Mouse (Mus musculus) myocyte (in vitro differentiated cells): ENCODE measurements around the gene Ptprg. TPM values are rescaled to one million over a fixed set of nuclear protein-coding genes. Genes with fewer than 3 reads are reported as not detected.

ENCODE experiments used
- H3K27me3 ChIP-seq: one replicate; pipeline ENCODE4 v1.6.1; 2011; ENCODE audit not compliant: control insufficient read depth, insufficient read depth, insufficient read length
- H3K36me3 ChIP-seq: one replicate; pipeline ENCODE4 v1.6.1; 2011; ENCODE audit not compliant: control insufficient read depth, insufficient read depth
- H3K4me2 ChIP-seq: one replicate; pipeline ENCODE4 v1.6.1; 2011; ENCODE audit warnings: low read depth, control low read depth
- H3K4me3 ChIP-seq: one replicate; pipeline ENCODE4 v1.5.1; 2011; ENCODE audit warnings: mild to moderate bottlenecking, control low read depth, moderate library complexity
- H3K79me2 ChIP-seq: one replicate; pipeline ENCODE4 v1.6.1; 2011; ENCODE audit not compliant: control insufficient read depth, insufficient read depth
- H3ac ChIP-seq: one replicate; pipeline ENCODE4 v1.6.1; 2011; ENCODE audit not compliant: control insufficient read depth, insufficient read length
- CEBPB ChIP-seq: IDR thresholded peaks from 2 replicates; pipeline ENCODE4 v1.6.1; 2011; ENCODE audit warnings: mild to moderate bottlenecking, moderate library complexity; ENCODE audit not compliant: poor library complexity, insufficient read depth, severe bottlenecking
- E2F4 ChIP-seq: IDR thresholded peaks from one replicate; pipeline ENCODE4 v1.6.1; 2011; ENCODE audit warnings: mild to moderate bottlenecking, control low read depth, moderate library complexity; ENCODE audit not compliant: insufficient read depth
- MAX ChIP-seq: IDR thresholded peaks from one replicate; pipeline ENCODE4 v1.6.1; 2011; ENCODE audit warnings: low read depth, mild to moderate bottlenecking, control low read depth
- MYOD1 ChIP-seq, 3 experiments: IDR thresholded peaks; one replicate each; pipeline ENCODE4 v1.6.1; 2011; ENCODE audit warnings: control low read depth in 2 of 3, low read depth in 2 of 3, mild to moderate bottlenecking in 2 of 3, moderate library complexity in 1 of 3; ENCODE audit not compliant: insufficient read length in 2 of 3, control insufficient read depth in 1 of 3
- MYOG ChIP-seq, 3 experiments: IDR thresholded peaks; one replicate each; pipeline ENCODE4 v1.6.1; 2011; ENCODE audit warnings: control low read depth in 2 of 3, low read depth in 2 of 3, mild to moderate bottlenecking in 2 of 3; ENCODE audit not compliant: insufficient read length in 2 of 3, control insufficient read depth in 1 of 3, insufficient read depth in 1 of 3
- POLR2A ChIP-seq: IDR thresholded peaks from one replicate; pipeline ENCODE4 v1.6.1; 2011; ENCODE audit warnings: low read depth, mild to moderate bottlenecking, control low read depth, moderate library complexity; ENCODE audit not compliant: insufficient read length
- POLR2AphosphoS2 ChIP-seq: IDR thresholded peaks from one replicate; pipeline ENCODE4 v1.6.1; 2011; ENCODE audit warnings: low read depth, control low read depth; ENCODE audit not compliant: insufficient read length
- REST ChIP-seq: IDR thresholded peaks from one replicate; pipeline ENCODE4 v1.6.1; 2011; ENCODE audit warnings: mild to moderate bottlenecking, control low read depth, moderate library complexity; ENCODE audit not compliant: insufficient read depth, insufficient read length
- SRF ChIP-seq: IDR thresholded peaks from one replicate; pipeline ENCODE4 v1.6.1; 2011; ENCODE audit warnings: low read depth; ENCODE audit not compliant: control insufficient read depth, insufficient read length
- TCF12 ChIP-seq: IDR thresholded peaks from one replicate; pipeline ENCODE4 v1.6.1; 2011; ENCODE audit warnings: mild to moderate bottlenecking, control low read depth; ENCODE audit not compliant: poor library complexity, insufficient read depth, severe bottlenecking
- TCF3 ChIP-seq: IDR thresholded peaks from one replicate; pipeline ENCODE4 v1.6.1; 2011; ENCODE audit warnings: low read depth, control low read depth; ENCODE audit not compliant: insufficient read length
- USF1 ChIP-seq: IDR thresholded peaks from one replicate; pipeline ENCODE4 v1.6.1; 2011; ENCODE audit warnings: low read depth, mild to moderate bottlenecking, control low read depth, moderate library complexity
- polyA plus RNA-seq: library from polyadenylated mRNA; unstranded; fragments of >200 nt; fragmentation: generic; extraction: Trizol; gene quantifications from one replicate; pipeline ENCODE4 v1.2.1, GENCODE M21; 2012; ENCODE audit warnings: missing spikeins

The Ptprg gene
- polyA plus RNA-seq, 1 experiment, result 14.4 TPM

DNA sequence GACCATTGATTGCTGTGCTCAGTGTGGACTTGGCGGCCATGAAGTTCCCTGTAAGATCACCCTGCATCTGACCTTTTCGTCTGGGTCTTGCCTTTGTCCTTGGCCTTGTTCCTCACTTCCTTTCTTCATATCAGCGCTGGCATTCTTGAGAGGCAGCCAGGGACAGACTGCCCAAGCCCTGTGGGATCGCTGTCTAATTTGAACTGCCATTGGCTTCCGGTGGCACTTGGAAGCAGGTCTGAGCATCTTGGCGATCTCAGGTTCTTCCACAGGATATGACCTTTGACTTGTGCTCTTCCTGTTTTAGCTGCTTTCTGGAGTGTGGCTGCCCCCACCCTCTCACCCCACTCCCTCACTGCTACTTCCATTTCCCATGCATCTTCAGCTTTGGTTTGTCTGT lies 315.3 kb downstream of the Ptprg start:
- Histone ChIP-seq H3K4me3 (no peak overlapping the region), H3K4me2 (no peak overlapping the region), H3ac (no peak overlapping the region), H3K27me3 (no peaks in the 10 kb centered on the region), H3K36me3 (no peaks in the 10 kb centered on the region), H3K79me2 (no peaks in the 10 kb centered on the region)
- TF ChIP-seq SRF (no peak), USF1 (no peak), E2F4 (no peak), MYOD1 (IDR thresholded peaks at IDR 0.05; ENCODE audit: control insufficient read depth in 1 of 3, insufficient read length in 2 of 3, low read depth in 2 of 3) (no peak), MYOG (IDR thresholded peaks at IDR 0.05; ENCODE audit: control insufficient read depth in 1 of 3, insufficient read depth in 1 of 3, insufficient read length in 2 of 3, low read depth in 2 of 3) (no peak), POLR2A (no peak), TCF3 (no peak), POLR2AphosphoS2 (no peak), CEBPB (no peak)

DNA sequence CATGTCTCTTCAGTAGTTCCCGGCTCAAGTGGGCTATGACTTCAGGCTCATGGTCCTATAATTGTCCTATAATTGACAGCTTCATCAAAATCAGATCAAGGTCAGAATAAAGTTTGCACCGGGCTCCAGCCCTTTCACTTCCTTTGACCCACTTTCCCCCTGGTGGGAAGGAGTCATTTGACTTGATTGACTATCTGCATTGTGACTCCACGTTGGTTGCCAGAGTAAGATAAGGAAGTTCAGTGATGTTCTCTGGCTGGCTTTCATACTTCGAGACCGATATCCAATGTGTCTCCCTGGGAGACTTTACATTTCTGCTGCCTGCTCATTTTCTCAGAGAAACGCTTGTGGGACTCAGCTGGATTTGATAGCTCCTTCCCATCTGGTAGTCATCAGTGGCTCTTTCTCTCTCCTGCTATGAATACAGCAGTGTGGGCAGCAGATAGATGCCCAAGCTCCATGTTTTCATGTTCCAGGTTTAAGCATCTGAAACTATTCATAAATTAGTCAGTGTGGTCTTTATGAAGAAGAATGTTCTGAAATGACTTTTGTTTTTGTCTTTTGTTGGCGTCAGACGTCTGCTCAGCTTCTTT lies 318.5 kb downstream of the Ptprg start:
- TF ChIP-seq POLR2AphosphoS2 (no peak), TCF12 (no peak), E2F4 (no peak), CEBPB (no peak)
- Histone ChIP-seq H3K36me3 (no peaks in the 10 kb centered on the region), H3ac (no peak overlapping the region), H3K79me2 (no peaks in the 10 kb centered on the region), H3K4me3 (no peak overlapping the region), H3K4me2 (no peak overlapping the region), H3K27me3 (no peaks in the 10 kb centered on the region)

GRCm38 (mm10) chr14:11874266-11874665 lies 320.9 kb downstream of the Ptprg start:
- Histone ChIP-seq H3K4me2 (no peak overlapping the region), H3K4me3 (no peak overlapping the region), H3K79me2 (no peaks in the 10 kb centered on the region), H3ac (no peak overlapping the region), H3K36me3 (no peaks in the 10 kb centered on the region), H3K27me3 (no peaks in the 10 kb centered on the region)
- no peak for TF ChIP-seq SRF
- TF ChIP-seq POLR2AphosphoS2, result no peak
- TF ChIP-seq CEBPB, result no peak
- TF ChIP-seq MAX, result no peak
- TF ChIP-seq TCF3, result no peak
- TF ChIP-seq MYOD1 (IDR thresholded peaks at IDR 0.05; ENCODE audit: control insufficient read depth in 1 of 3, insufficient read length in 2 of 3, low read depth in 2 of 3), result no peak
- no peak for TF ChIP-seq POLR2A
- TF ChIP-seq TCF12, result no peak

GRCm38 (mm10) chr14:11874960-11875889 lies 321.9 kb downstream of the Ptprg start:
- Histone ChIP-seq H3ac (no peak overlapping the region), H3K4me2 (no peak overlapping the region), H3K79me2 (no peaks in the 10 kb centered on the region), H3K36me3 (no peaks in the 10 kb centered on the region), H3K4me3 (no peak overlapping the region), H3K27me3 (no peaks in the 10 kb centered on the region)
- TF ChIP-seq TCF12 (no peak), MAX (no peak), E2F4 (no peak), MYOD1 (IDR thresholded peaks at IDR 0.05; ENCODE audit: control insufficient read depth in 1 of 3, insufficient read length in 2 of 3, low read depth in 2 of 3) (no peak), TCF3 (no peak)

DNA sequence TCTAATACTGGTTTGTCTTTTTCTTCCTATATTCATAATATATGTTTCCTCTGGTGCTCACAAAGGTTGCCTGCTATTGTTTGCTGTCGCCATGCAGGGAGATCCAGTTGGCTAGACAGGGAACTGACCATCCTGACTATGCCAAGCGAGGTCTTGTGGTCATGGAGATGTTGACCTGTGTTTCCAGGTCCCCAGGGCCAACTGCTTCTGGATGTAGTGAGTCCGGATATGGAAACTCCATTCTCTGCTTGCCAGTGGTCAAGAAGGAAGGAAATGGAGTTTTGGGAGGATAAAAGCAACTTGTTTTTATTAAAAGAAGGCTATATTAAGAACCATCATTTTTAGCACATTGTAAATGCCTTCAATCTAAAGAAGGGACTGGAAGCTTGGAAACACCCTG lies 327.8 kb downstream of the Ptprg start:
- Histone ChIP-seq H3K36me3 (no peaks in the 10 kb centered on the region), H3K27me3 (no peaks in the 10 kb centered on the region), H3ac (no peak overlapping the region), H3K79me2 (no peaks in the 10 kb centered on the region), H3K4me3 (no peak overlapping the region), H3K4me2 (no peak overlapping the region)
- TF ChIP-seq POLR2AphosphoS2, result no peak
- no peak for TF ChIP-seq MYOD1 (IDR thresholded peaks at IDR 0.05; ENCODE audit: control insufficient read depth in 1 of 3, insufficient read length in 2 of 3, low read depth in 2 of 3)
- TF ChIP-seq SRF, result no peak
- TF ChIP-seq TCF3, result no peak
- no peak for TF ChIP-seq USF1
- no peak for TF ChIP-seq POLR2A
- no peak for TF ChIP-seq MYOG (IDR thresholded peaks at IDR 0.05; ENCODE audit: control insufficient read depth in 1 of 3, insufficient read depth in 1 of 3, insufficient read length in 2 of 3, low read depth in 2 of 3)
- TF ChIP-seq REST, result no peak
- TF ChIP-seq TCF12, result no peak
- TF ChIP-seq CEBPB, result no peak
- TF ChIP-seq E2F4, result no peak
